Mouse (Mus musculus) heart, embryonic 16.5 days (tissue): Measurements from ENCODE around the gene Adgrf3. TPM values are rescaled to one million over a fixed set of nuclear protein-coding genes. Genes with fewer than 3 reads are reported as not detected.

ENCODE experiments used
- ATAC-seq: fragments of 200-750 bp; cut with Nextera tagmentation; replicated peaks from 2 replicates; pipeline ENCODE4 v1.8.0; 2017; ENCODE audit warnings: moderate number of reproducible peaks; ENCODE audit not compliant: insufficient read depth, low FRiP score; ENCODE audit errors: extremely low read depth
- H3K27ac ChIP-seq: fragments of 300-500 bp; sonication (generic); 2 replicates; pipeline ENCODE4 v1.5.1; 2014; ENCODE audit warnings: mild to moderate bottlenecking, low read length, control low read depth, moderate library complexity
- H3K27me3 ChIP-seq: fragments of 300-500 bp; sonication (generic); 2 replicates; pipeline ENCODE4 v1.6.1; 2014; ENCODE audit warnings: low read length, mixed read lengths; ENCODE audit not compliant: control insufficient read depth, insufficient read depth
- H3K36me3 ChIP-seq: fragments of 300-500 bp; sonication (generic); 2 replicates; pipeline ENCODE4 v1.6.1; 2014; ENCODE audit not compliant: control insufficient read depth, insufficient read depth
- H3K4me1 ChIP-seq: fragments of 300-500 bp; sonication (generic); 2 replicates; pipeline ENCODE4 v1.6.1; 2014; ENCODE audit warnings: low read length, mixed read lengths; ENCODE audit not compliant: control insufficient read depth, insufficient read depth
- H3K4me2 ChIP-seq: fragments of 300-500 bp; sonication (generic); 2 replicates; pipeline ENCODE4 v1.6.1; 2014; ENCODE audit warnings: low read depth, mild to moderate bottlenecking, control low read depth, low read length
- H3K4me3 ChIP-seq: fragments of 300-500 bp; sonication (generic); 2 replicates; pipeline ENCODE4 v1.5.1; 2014; ENCODE audit warnings: mild to moderate bottlenecking, control low read depth, low read length
- H3K9ac ChIP-seq: fragments of 300-500 bp; sonication (generic); 2 replicates; pipeline ENCODE4 v1.6.1; 2014; ENCODE audit warnings: low read length, control low read depth
- H3K9me3 ChIP-seq: fragments of 300-500 bp; sonication (generic); replicated peaks from 2 replicates; pipeline ENCODE4 v1.6.1; 2016; ENCODE audit warnings: low read length; ENCODE audit not compliant: control insufficient read depth
- WGBS: fragments of 180-500 bp; shearing (Covaris S2); extraction: QIAGEN DNeasy Blood & Tissue Kit; methylation state at CpG from one replicate; pipeline ENCODE4 v1.1.7; 2014; 5-methylcytosine and 5-hydroxymethylcytosine counted together
- polyA plus RNA-seq: library from polyadenylated mRNA; unstranded; fragments of >200 nt; fragmentation: Nextera tagmentation; extraction: Ambion mirVana; gene quantifications from 2 replicates; pipeline ENCODE4 v1.2.1, GENCODE M21; 2015

Adgrf3 gene
- 0.33 and 0.44 TPM in 2 replicates for polyA plus RNA-seq

GRCm38 (mm10) chr5:30205493-30205892 is at the start of gene Adgrf3:
Gene Adgrf3 (minus strand): TSS chr5:30205722.
- H3K9ac ChIP-seq, result no peak within 1 kb of the TSS
- peaks cover 8% of the 10 kb centered on the region; the same call in 1 of the 2 replicates for H3K4me1 ChIP-seq
- ATAC-seq, result no peak
- no peak within 1 kb of the TSS for H3K4me3 ChIP-seq
- no peaks in the 10 kb centered on the region for H3K36me3 ChIP-seq
- no peak within 1 kb of the TSS for H3K27ac ChIP-seq
- no peaks in the 10 kb centered on the region for H3K9me3 ChIP-seq
- 42% methylated on average over 5 of the region's 5 CpGs for WGBS
- H3K4me2 ChIP-seq, result no peak within 1 kb of the TSS
- H3K27me3 ChIP-seq, result no peaks in the 10 kb centered on the region

- no peak overlapping the region for H3K9ac ChIP-seq
- ATAC-seq, result no peak
- peaks cover 21% of the 10 kb centered on the region for H3K4me1 ChIP-seq
- no peaks in the 10 kb centered on the region for H3K9me3 ChIP-seq
- 98% methylated on average over 1 of the region's 1 CpGs for WGBS
- H3K36me3 ChIP-seq, result peaks cover 17% of the 10 kb centered on the region
- no peak overlapping the region for H3K27ac ChIP-seq
- no peak overlapping the region for H3K4me2 ChIP-seq
- H3K27me3 ChIP-seq, result no peaks in the 10 kb centered on the region
- H3K4me3 ChIP-seq, result no peak overlapping the region
Measured at GRCm38 (mm10) chr5:30247666-30248065, 42.1 kb upstream of the Adgrf3 start.

GRCm38 (mm10) chr5:30245861-30246416 is 40.4 kb upstream of the Adgrf3 start:
- 75% methylated on average over 9 of the region's 9 CpGs for WGBS
- H3K27ac ChIP-seq, result no peak overlapping the region
- no peaks in the 10 kb centered on the region for H3K9me3 ChIP-seq
- peaks cover 12% of the 10 kb centered on the region for H3K36me3 ChIP-seq
- ATAC-seq, result no peak
- H3K27me3 ChIP-seq, result no peaks in the 10 kb centered on the region
- no peak overlapping the region for H3K4me2 ChIP-seq
- H3K4me3 ChIP-seq, result no peak overlapping the region
- H3K9ac ChIP-seq, result no peak overlapping the region
- H3K4me1 ChIP-seq, result peaks cover 30% of the 10 kb centered on the region

- peaks cover 2% of the 10 kb centered on the region; the same call in 1 of the 2 replicates for H3K36me3 ChIP-seq
- no peak overlapping the region for H3K9ac ChIP-seq
- H3K4me1 ChIP-seq, result peaks cover 30% of the 10 kb centered on the region
- H3K9me3 ChIP-seq, result no peaks in the 10 kb centered on the region
- no peak overlapping the region for H3K27ac ChIP-seq
- H3K4me2 ChIP-seq, result no peak overlapping the region
- H3K4me3 ChIP-seq, result no peak overlapping the region
- 34% methylated on average over 9 of the region's 9 CpGs for WGBS
- no peak for ATAC-seq
- no peaks in the 10 kb centered on the region for H3K27me3 ChIP-seq
Measured at GRCm38 (mm10) chr5:30243741-30244140, 38.2 kb upstream of the Adgrf3 start.

- Histone ChIP-seq H3K27ac (peak overlapping the region; percentile 41), H3K4me3 (no peak overlapping the region), H3K4me2 (no peak overlapping the region), H3K4me1 (peaks cover 30% of the 10 kb centered on the region), H3K27me3 (no peaks in the 10 kb centered on the region), H3K36me3 (0 out of 2 replicates have a peak, but pooled peaks cover 2% of the 10 kb centered on the region), H3K9ac (no peak overlapping the region), H3K9me3 (no peaks in the 10 kb centered on the region)
- ATAC-seq, result peak; percentile 45; the same call in 1 of the 2 replicates
- 32% methylated on average over 1 of the region's 1 CpGs for WGBS
Measured at GRCm38 (mm10) chr5:30242410-30242809, 36.9 kb upstream of the Adgrf3 start.

- no peak overlapping the region for H3K4me2 ChIP-seq
- WGBS, result 78% methylated on average over 7 of the region's 7 CpGs
Measured at GRCm38 (mm10) chr5:30240552-30240951, 35.0 kb upstream of the Adgrf3 start.

GRCm38 (mm10) chr5:30238533-30238932 is 33.0 kb upstream of the Adgrf3 start:
- Histone ChIP-seq H3K4me3 (no peak overlapping the region), H3K9me3 (no peaks in the 10 kb centered on the region), H3K4me1 (peaks cover 22% of the 10 kb centered on the region), H3K36me3 (0 out of 2 replicates have a peak, but pooled peaks cover 2% of the 10 kb centered on the region), H3K9ac (no peak overlapping the region), H3K4me2 (no peak overlapping the region), H3K27ac (no peak overlapping the region), H3K27me3 (no peaks in the 10 kb centered on the region)
- no peak for ATAC-seq
- 90% methylated on average over 5 of the region's 5 CpGs for WGBS

More at GRCm38 (mm10) chr5:30240552-30240951, 35.0 kb upstream of the Adgrf3 start:
- Histone ChIP-seq H3K27ac (no peak overlapping the region), H3K4me1 (peaks cover 30% of the 10 kb centered on the region), H3K9me3 (no peaks in the 10 kb centered on the region), H3K27me3 (no peaks in the 10 kb centered on the region), H3K36me3 (0 out of 2 replicates have a peak, but pooled peaks cover 2% of the 10 kb centered on the region), H3K4me3 (no peak overlapping the region), H3K9ac (no peak overlapping the region)
- ATAC-seq, result no peak

- no peak overlapping the region for H3K4me3 ChIP-seq
- ATAC-seq, result no peak
- no peak overlapping the region for H3K9ac ChIP-seq
- WGBS, result 85% methylated on average over 2 of the region's 2 CpGs
- no peaks in the 10 kb centered on the region for H3K9me3 ChIP-seq
- no peak overlapping the region for H3K27ac ChIP-seq
- no peak overlapping the region for H3K4me2 ChIP-seq
- H3K27me3 ChIP-seq, result no peaks in the 10 kb centered on the region
- 0 out of 2 replicates have a peak, but pooled peaks cover 2% of the 10 kb centered on the region for H3K36me3 ChIP-seq
- peaks cover 19% of the 10 kb centered on the region for H3K4me1 ChIP-seq
Measured at GRCm38 (mm10) chr5:30235641-30236126, 30.2 kb upstream of the Adgrf3 start.

- H3K4me3 ChIP-seq, result peak overlapping the region; percentile 74
- peak overlapping the region; percentile 91 for H3K4me2 ChIP-seq
- peak overlapping the region; percentile 79 for H3K9ac ChIP-seq
- WGBS, result 23% methylated on average over 8 of the region's 8 CpGs
- no peaks in the 10 kb centered on the region for H3K9me3 ChIP-seq
- no peak overlapping the region for H3K27ac ChIP-seq
- H3K27me3 ChIP-seq, result no peaks in the 10 kb centered on the region
- peaks cover 3% of the 10 kb centered on the region; the same call in 1 of the 2 replicates for H3K36me3 ChIP-seq
- no peak for ATAC-seq
- peaks cover 19% of the 10 kb centered on the region for H3K4me1 ChIP-seq
Measured at GRCm38 (mm10) chr5:30233979-30234378, 28.5 kb upstream of the Adgrf3 start.
